Mouse (Mus musculus): ENCODE results near the gene Ddn.
"Not testable (repeated sequence)": the region's sequence is repeated elsewhere in the genome, so short reads cannot be mapped to it uniquely, and the experiment has no call there.

Ddn gene

DNA sequence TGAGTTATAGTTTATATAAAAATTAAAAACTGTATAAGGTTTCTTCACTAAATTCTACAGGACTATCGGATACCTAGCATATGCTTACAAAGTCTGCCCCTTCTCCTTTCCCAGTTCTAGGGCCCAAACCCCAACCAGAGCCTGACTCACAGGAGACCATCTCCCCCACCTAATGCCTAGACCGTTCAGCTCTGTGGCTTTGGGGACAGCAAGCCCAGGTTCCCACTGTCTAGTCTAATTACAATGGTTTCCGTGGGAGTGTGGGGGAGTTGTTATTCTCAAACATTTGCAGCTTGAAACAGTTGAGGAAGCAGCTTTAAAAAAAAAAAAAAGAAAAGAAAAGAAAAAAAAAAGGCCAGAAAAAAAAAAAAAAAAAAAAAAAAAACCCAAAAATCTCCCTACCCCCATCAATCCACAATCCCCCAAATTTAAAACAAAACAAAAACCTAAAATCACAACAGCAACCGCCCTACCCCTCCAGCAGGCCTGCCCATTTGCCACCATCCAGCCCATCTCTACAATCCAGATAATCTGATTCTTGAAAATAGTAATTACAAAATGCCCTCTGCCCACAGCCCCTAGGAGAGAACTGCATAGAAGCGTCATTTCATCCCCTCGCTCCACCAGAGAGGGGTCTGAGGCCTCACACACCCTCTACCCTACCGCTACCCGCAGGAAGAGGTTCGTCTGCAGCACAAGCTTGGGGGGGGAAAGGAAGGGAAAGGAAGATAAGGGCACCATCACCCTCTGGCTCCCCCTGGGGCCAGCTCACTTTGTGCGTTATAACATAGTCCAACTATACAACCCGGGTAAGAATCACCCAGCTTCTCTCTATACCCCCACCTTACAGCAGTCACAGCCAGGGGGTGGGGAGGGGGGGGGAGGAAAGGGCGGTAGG, 23.1 kb upstream of the Ddn start:
- no peak for ATAC-seq (ENCODE audit: insufficient number of reproducible peaks, low FRiP score, low TSS enrichment)

DNA sequence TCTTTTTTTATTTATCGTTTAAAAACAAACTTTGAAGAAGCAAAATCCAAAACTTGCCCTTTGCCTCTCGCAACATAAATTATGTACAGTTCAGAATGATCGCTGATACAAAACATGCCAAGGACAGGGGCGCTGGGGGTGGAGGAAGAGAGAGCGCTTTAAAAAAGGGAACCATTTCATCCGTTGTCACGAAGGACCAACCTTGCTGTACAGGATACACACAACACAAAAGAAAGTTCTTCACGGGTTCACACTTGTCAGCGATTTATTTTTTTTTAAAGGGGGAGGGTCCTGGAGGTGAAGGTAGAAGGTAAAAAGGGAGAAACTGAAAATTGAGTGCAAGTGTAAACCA, 22.4 kb upstream of the Ddn start:
- ATAC-seq (ENCODE audit: insufficient number of reproducible peaks, low FRiP score, low TSS enrichment): no peak

- ATAC-seq (ENCODE audit: insufficient number of reproducible peaks, low FRiP score, low TSS enrichment): peak; percentile 88
Observed at GRCm38 (mm10) chr15:98830736-98831683, 21.7 kb upstream of the Ddn start, which contains the start of gene Prkag1. Prkag1 (minus strand) TSS chr15:98831521.

DNA sequence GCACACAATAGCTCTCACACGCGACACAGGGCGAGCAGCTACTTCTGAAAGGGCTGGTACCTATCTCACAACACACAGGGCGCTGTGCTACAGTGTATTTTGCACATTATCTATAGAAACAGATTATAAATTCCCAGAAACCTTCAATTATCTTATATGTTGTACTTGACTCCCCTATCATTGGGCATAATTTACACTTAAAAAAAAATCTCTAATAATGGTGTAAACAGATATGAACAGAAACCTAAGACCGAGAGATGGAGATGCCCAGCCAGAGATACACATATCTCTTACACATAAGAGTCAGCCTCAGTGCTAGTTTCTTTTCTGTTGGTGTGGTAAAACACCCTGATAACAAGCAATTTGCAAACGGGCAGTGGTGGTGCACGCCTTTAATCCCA, 18.3 kb upstream of the Ddn start:
- no peak for ATAC-seq (ENCODE audit: insufficient number of reproducible peaks, low FRiP score, low TSS enrichment)

- no peak for ATAC-seq (ENCODE audit: insufficient number of reproducible peaks, low FRiP score, low TSS enrichment)
Observed at GRCm38 (mm10) chr15:98823434-98823833, 14.1 kb upstream of the Ddn start.

DNA sequence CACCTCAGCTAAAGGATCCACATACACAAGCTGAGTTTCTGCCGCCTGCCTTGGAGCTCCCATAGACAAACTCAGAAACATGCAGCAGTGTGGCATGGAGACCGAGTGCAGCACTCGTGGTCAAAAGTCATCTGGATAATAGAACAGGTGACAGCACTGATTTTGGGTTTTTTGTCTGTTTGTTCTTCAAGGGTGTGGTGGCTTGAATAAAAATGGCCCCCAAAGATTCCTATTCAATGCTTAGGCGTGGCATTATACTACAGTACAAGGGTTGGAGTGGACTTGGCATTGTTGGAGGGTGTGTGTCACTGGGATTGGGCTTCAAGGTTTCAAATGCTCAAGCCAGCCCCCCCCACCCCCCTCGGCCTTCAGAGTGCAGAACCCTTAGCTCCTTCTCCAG, 12.9 kb upstream of the Ddn start:
- ATAC-seq (ENCODE audit: insufficient number of reproducible peaks, low FRiP score, low TSS enrichment): no peak

GRCm38 (mm10) chr15:98821403-98821802, 12.1 kb upstream of the Ddn start:
- ATAC-seq (ENCODE audit: insufficient number of reproducible peaks, low FRiP score, low TSS enrichment): no peak

GRCm38 (mm10) chr15:98820937-98821336, 11.6 kb upstream of the Ddn start:
- no peak for ATAC-seq (ENCODE audit: insufficient number of reproducible peaks, low FRiP score, low TSS enrichment)

GRCm38 (mm10) chr15:98818171-98818570, 8.9 kb upstream of the Ddn start:
- no peak for ATAC-seq (ENCODE audit: insufficient number of reproducible peaks, low FRiP score, low TSS enrichment)

GRCm38 (mm10) chr15:98812741-98813424, 3.6 kb upstream of the Ddn start:
- ATAC-seq (ENCODE audit: insufficient number of reproducible peaks, low FRiP score, low TSS enrichment): no peak

DNA sequence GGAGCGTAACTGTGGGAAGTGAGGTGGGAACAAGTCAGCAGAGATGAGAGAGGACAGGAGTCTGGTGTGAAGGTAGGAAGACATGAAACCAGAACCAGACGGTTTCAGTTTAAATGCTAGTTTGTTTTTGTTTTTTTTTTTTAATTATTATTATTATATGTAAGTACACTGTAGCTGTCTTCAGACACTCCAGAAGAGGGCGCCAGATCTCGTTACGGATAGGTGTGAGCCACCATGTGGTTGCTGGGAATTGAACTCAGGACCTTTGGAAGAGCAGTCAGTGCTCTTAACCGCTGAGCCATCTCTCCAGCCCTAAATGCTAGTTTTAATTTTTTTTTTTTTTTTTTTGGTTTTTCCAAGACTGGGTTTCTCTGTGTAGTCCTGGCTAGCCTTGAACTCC, 922 bp upstream of the Ddn start:
- ATAC-seq (ENCODE audit: insufficient number of reproducible peaks, low FRiP score, low TSS enrichment): not testable (repeated sequence)

DNA sequence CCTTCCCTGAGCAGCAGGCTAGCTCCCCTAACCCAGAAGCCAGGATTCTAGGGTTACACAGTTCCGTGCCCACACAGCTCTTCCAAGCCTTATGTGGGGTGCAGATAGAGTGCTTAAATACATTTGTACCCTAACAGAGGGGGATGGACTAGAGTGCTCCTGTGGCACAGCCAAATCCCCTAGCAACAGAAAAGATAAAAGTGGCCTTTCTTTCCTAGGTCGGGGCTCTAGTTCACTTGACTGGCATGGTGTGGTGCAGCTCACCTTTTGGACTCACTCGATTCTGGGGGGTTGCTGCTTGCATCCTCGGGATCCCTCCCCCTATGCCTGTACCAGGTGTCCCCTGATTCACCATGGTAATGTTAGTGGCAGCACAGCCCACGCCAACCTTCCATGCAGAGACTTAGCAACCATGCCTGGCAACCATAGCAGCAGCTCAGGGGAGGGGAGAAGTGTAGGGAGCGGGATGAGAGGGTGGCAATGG, 597 bp downstream of the Ddn start:
- no peak for ATAC-seq (ENCODE audit: insufficient number of reproducible peaks, low FRiP score, low TSS enrichment)

- no peak for ATAC-seq (ENCODE audit: insufficient number of reproducible peaks, low FRiP score, low TSS enrichment)
Observed at GRCm38 (mm10) chr15:98807895-98808650, 1.2 kb downstream of the Ddn start.

- no peak for ATAC-seq (ENCODE audit: insufficient number of reproducible peaks, low FRiP score, low TSS enrichment)
Observed at GRCm38 (mm10) chr15:98806809-98807770, 2.2 kb downstream of the Ddn start.

GRCm38 (mm10) chr15:98806071-98806808, 3.0 kb downstream of the Ddn start:
- no peak for ATAC-seq (ENCODE audit: insufficient number of reproducible peaks, low FRiP score, low TSS enrichment)

DNA sequence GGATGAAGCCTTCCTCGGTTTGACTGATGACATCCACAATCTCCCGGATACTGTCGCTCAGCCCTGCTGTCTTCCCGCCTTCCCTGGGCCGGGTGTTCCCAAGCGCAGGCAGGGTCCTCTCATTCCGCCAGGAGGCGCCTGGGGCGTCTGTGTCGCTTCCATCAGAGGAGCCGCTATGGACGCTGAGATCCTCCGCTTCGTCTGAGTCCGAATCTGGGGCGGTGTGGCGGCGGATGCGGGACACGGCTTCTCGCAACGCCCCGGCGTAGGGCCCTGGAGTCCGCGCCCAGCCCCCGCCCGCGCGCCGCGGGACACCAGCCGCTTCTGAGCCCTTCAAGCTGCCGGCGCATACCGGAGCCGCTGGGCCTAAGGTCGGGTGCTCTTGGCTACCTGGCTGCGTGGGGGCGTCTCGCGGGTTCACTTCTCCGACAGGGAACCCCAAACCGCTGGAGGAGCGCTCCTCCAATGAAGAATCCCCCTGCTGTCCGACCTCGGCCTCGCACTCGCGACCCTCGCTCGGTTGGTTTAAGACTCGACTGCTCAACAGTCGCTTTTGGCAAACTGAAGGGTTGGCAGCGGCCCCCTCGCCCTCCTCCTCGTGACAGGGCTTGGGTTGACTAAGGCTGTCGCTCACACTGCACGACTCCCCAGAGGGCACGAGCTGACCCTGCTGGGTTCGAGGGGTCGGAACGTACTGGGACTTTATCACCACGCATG, 3.8 kb downstream of the Ddn start:
- ATAC-seq (ENCODE audit: insufficient number of reproducible peaks, low FRiP score, low TSS enrichment): no peak

DNA sequence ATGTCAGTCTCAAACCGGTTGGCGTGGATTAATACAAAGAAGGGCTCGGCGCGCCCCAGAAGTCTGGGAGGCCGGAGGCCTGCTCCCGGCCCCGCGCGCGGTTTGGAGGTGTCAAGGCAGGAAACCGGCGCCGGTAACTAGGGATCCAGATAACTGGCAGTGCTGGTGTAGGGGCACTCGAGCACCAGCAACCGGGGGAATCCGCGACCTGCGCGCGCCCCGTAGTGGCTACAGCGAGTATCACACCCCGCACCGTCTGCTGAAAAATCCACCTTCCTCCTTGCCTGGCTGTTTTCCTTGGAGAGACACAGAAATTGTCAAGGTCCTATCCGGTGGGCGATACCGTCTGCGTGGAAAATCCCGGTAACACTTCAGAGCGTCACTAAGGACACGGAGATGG, 5.2 kb downstream of the Ddn start:
- peak; percentile 38; the same call in 1 of the 2 replicates for ATAC-seq (ENCODE audit: insufficient number of reproducible peaks, low FRiP score, low TSS enrichment)
